Mouse (Mus musculus): ENCODE data around the gene 6430548M08Rik. TPM values are rescaled to one million over a fixed set of nuclear protein-coding genes. Genes with fewer than 3 reads are reported as not detected.

Gene 6430548M08Rik
- polyA plus RNA-seq, 1 experiment, result 40.4 TPM

DNA sequence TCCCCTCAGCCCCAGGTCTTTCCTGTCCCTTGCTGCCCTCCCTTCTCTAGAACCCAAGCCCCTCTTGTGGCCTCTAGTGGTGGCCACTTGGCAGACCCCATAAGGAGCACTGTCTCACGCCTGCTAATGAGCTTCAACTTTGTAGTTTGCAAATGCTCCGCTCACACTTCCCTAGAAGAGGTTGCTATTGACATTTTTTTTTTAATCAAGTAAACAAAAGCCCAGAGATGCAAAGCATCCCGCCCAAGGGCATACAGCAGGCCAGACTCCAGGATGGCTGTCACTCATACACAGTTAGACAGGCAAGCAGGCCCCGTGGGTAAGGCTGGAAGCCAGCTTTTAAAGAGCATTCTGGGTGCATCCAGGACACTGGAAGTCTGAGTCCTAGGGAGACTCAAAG is 62.7 kb downstream of the 6430548M08Rik start:
- H3K4me1 ChIP-seq (ENCODE audit: control insufficient read depth, insufficient read depth, low read length), result peaks cover 6% of the 10 kb centered on the region
- no peak overlapping the region for H3K4me3 ChIP-seq (ENCODE audit: insufficient read depth, low read length)
- no peak overlapping the region for H3K27ac ChIP-seq (ENCODE audit: insufficient read depth, low read depth, low read length)
- TF ChIP-seq CTCF (IDR thresholded peaks at IDR 0.05; ENCODE audit: low read depth, low read length) (no peak), POLR2A (IDR thresholded peaks at IDR 0.05; ENCODE audit: borderline replicate concordance, low read depth, low read length) (no peak)

DNA sequence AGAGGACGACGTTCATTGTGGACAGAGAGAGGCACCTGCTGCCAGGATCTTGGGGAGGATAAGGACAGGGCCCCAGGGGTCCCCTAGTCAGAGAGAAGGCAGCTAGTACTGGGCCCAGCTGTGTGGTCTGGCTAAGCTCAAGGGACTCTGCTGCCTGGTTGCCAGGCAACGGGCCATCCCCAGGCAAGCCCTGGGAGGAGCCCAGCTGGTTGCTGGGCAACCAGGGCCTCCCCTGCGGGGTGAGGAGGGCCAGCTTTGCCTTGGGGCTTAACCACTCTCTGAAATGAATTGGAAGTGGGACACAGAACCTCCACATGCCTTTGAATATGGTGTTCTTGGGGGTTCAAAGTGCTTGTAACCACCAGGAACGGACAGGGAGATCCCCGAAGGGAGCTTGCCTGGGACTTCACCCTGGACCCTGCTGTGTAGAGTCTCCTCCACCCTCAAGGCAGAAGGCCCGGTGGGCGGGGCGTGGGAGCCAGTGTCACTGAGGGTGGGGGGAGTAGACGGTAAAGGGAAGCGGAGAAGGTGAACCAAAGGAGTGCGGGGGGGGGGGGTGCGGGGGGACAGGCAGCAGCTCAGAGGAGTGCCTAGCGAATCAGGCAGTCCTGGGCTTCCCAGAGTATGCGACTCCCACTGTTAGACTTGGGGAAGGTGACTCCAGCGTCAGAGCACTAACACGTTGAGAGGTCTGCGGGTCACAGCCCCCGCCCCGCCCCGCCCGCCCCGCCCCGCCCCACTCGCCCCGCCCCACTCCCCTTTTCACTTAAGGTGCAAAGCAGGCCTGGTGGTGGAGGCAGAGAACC is 63.6 kb downstream of the 6430548M08Rik start, which contains the start of gene Fam92b:
Gene Fam92b, minus strand, starts transcription at position 149 of the 806 bp plus-strand sequence.
- no peak within 1 kb of the TSS for H3K27ac ChIP-seq (ENCODE audit: insufficient read depth, low read depth, low read length)
- no peak for TF ChIP-seq CTCF (IDR thresholded peaks at IDR 0.05; ENCODE audit: low read depth, low read length)
- TF ChIP-seq POLR2A (IDR thresholded peaks at IDR 0.05; ENCODE audit: borderline replicate concordance, low read depth, low read length), result no peak
- peaks cover 6% of the 10 kb centered on the region for H3K4me1 ChIP-seq (ENCODE audit: control insufficient read depth, insufficient read depth, low read length)
- H3K4me3 ChIP-seq (ENCODE audit: insufficient read depth, low read length), result no peak within 1 kb of the TSS

GRCm38 (mm10) chr8:120178124-120178514 is 64.2 kb downstream of the 6430548M08Rik start:
- Histone ChIP-seq H3K4me1 (ENCODE audit: control insufficient read depth, insufficient read depth, low read length) (peaks cover 6% of the 10 kb centered on the region), H3K4me3 (ENCODE audit: insufficient read depth, low read length) (no peak overlapping the region), H3K27ac (ENCODE audit: insufficient read depth, low read depth, low read length) (no peak overlapping the region)
- TF ChIP-seq POLR2A (IDR thresholded peaks at IDR 0.05; ENCODE audit: borderline replicate concordance, low read depth, low read length), result no peak
- TF ChIP-seq CTCF (IDR thresholded peaks at IDR 0.05; ENCODE audit: low read depth, low read length), result no peak

DNA sequence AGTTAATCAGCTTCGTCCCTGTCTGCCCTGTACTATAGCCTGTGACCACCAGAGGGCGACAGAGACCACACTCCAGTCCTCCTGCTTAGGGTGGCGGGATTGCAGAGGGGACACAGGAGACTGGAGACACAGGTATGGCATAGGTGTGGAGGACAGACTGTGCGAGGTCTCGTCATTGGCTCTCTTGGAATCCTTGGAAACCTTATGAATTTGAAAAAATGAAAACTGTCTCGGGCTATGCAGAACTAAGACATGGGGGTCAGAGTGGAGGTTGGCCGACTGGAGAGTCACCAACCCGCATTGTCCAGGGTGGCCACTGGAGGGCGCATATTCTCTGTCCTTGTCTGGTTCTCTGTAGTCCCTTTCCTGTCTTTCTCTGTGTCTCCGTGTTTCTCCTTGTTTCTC is 65.1 kb downstream of the 6430548M08Rik start:
- Histone ChIP-seq H3K4me1 (ENCODE audit: control insufficient read depth, insufficient read depth, low read length) (peaks cover 6% of the 10 kb centered on the region), H3K27ac (ENCODE audit: insufficient read depth, low read depth, low read length) (no peak overlapping the region), H3K4me3 (ENCODE audit: insufficient read depth, low read length) (peak overlapping the region; percentile 22)
- TF ChIP-seq CTCF (IDR thresholded peaks at IDR 0.05; ENCODE audit: low read depth, low read length), result peak; percentile 99
- TF ChIP-seq POLR2A (IDR thresholded peaks at IDR 0.05; ENCODE audit: borderline replicate concordance, low read depth, low read length), result no peak

GRCm38 (mm10) chr8:120180445-120180970 is 66.6 kb downstream of the 6430548M08Rik start:
- H3K4me3 ChIP-seq (ENCODE audit: insufficient read depth, low read length), result no peak overlapping the region
- TF ChIP-seq POLR2A (IDR thresholded peaks at IDR 0.05; ENCODE audit: borderline replicate concordance, low read depth, low read length) (no peak), CTCF (IDR thresholded peaks at IDR 0.05; ENCODE audit: low read depth, low read length) (no peak)
- H3K4me1 ChIP-seq (ENCODE audit: control insufficient read depth, insufficient read depth, low read length), result peaks cover under 1% of the 10 kb centered on the region; the same call in 1 of the 2 replicates
- H3K27ac ChIP-seq (ENCODE audit: insufficient read depth, low read depth, low read length), result no peak overlapping the region

DNA sequence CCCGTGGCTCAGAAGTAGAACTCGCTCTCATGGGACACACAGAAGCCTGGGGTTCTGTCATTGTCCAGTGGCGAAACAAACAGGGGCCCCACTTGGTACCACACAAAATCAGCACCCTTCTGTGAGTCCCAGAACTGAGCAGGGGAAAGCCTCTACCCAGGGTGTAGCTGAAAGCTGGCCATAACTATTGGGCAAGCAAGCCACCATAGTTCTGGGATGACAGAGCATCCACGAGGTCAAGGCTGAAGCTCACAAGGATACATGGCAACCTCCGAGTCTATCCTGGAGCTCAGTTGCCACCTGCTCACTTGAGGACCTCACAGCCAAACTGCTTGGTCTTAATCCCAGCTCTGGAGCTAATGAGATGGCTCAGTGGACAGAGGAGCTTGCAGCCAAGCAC is 67.3 kb downstream of the 6430548M08Rik start:
- TF ChIP-seq POLR2A (IDR thresholded peaks at IDR 0.05; ENCODE audit: borderline replicate concordance, low read depth, low read length), result no peak
- TF ChIP-seq CTCF (IDR thresholded peaks at IDR 0.05; ENCODE audit: low read depth, low read length), result no peak
- H3K4me3 ChIP-seq (ENCODE audit: insufficient read depth, low read length), result no peak overlapping the region
- H3K4me1 ChIP-seq (ENCODE audit: control insufficient read depth, insufficient read depth, low read length), result no peaks in the 10 kb centered on the region
- no peak overlapping the region for H3K27ac ChIP-seq (ENCODE audit: insufficient read depth, low read depth, low read length)

- Histone ChIP-seq H3K4me3 (ENCODE audit: insufficient read depth, low read length) (no peak overlapping the region), H3K4me1 (ENCODE audit: control insufficient read depth, insufficient read depth, low read length) (no peaks in the 10 kb centered on the region), H3K27ac (ENCODE audit: insufficient read depth, low read depth, low read length) (no peak overlapping the region)
- TF ChIP-seq POLR2A (IDR thresholded peaks at IDR 0.05; ENCODE audit: borderline replicate concordance, low read depth, low read length), result no peak
- no peak for TF ChIP-seq CTCF (IDR thresholded peaks at IDR 0.05; ENCODE audit: low read depth, low read length)
Measured at GRCm38 (mm10) chr8:120181861-120182414, 68.0 kb downstream of the 6430548M08Rik start.

DNA sequence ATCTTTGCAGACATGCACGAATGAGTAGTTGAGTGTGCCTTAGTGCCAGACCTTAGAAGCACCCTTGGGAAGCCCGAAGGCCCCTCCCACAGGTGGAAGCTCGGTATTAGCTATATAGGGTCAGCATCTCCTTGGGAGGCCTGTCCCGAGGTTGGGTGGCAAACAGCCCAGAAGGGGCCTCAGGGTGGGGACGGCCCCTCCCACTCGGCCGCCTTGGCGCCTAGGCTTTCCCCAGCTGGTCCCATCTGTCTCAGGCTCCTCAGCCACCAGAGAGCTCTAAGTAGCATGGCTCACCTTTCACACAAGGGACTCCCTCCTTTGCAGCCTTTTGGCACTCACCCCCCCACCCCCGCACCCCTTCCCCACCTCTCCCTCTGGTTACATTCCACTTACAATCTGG is 70.4 kb downstream of the 6430548M08Rik start:
- Histone ChIP-seq H3K4me1 (ENCODE audit: control insufficient read depth, insufficient read depth, low read length) (0 out of 2 replicates have a peak, but pooled peaks cover 1% of the 10 kb centered on the region), H3K27ac (ENCODE audit: insufficient read depth, low read depth, low read length) (no peak overlapping the region), H3K4me3 (ENCODE audit: insufficient read depth, low read length) (no peak overlapping the region)
- TF ChIP-seq CTCF (IDR thresholded peaks at IDR 0.05; ENCODE audit: low read depth, low read length) (no peak), POLR2A (IDR thresholded peaks at IDR 0.05; ENCODE audit: borderline replicate concordance, low read depth, low read length) (no peak)

DNA sequence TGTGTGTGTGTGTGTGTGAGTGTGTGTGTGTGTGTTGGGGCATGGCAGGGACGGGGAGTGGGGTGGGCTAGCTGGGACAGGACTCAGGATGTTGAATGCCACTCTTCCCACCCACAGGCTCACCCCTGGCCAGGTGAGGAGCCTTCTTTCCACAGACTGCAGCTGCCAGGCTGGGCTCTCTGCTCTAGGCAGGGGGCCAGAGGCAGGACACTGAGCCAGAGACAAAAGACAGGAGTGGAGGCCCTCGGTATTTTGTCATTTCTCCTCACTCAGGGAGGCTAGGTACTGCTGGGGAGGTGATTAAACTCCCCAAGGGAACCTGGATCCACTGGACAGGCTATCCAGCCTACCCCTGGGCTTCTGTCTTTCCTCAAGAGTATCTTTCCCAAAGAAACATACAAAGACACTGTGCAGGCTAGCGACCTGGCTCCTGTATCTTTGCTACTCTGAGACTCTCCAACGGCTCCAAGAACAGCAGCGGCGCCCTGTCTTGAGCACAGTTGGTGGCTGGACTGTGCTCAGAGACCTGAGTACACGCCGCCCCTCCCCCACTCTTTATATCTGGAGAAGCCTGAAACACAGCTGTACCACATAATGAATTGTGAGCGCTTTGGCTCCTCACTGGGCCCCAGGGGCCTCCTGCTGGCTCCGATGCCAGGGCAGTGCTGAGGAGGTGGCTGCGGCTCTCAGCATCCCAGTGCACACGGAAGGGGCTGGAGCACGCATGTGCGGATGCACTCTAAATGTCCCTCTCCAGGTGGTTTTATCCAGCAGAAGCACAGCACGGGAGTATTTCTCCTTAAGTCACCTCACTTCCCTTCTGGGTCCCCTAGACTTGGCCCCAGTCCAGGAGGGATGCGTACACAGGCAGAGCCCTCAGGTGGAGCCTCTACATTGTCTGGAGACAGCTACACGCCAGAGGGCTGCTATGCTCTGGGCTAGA is 71.2 kb downstream of the 6430548M08Rik start:
- Histone ChIP-seq H3K27ac (ENCODE audit: insufficient read depth, low read depth, low read length) (no peak overlapping the region), H3K4me3 (ENCODE audit: insufficient read depth, low read length) (no peak overlapping the region), H3K4me1 (ENCODE audit: control insufficient read depth, insufficient read depth, low read length) (0 out of 2 replicates have a peak, but pooled peaks cover 2% of the 10 kb centered on the region)
- TF ChIP-seq CTCF (IDR thresholded peaks at IDR 0.05; ENCODE audit: low read depth, low read length) (no peak), POLR2A (IDR thresholded peaks at IDR 0.05; ENCODE audit: borderline replicate concordance, low read depth, low read length) (no peak)
